ENCODE assay signal across 16 mouse cellular contexts in genomic region chr10:92570496-92570895, GRCm38 (mm10).
"Had no signal": no experiment of that assay in that cellular context is flagged by ENCODE, and none has a peak within 500 bp of the region (broad histone marks: within the 10 kb centered on the region; RNA-seq: fewer than 3 reads in every experiment).

No protein-coding gene starts in this region.

- H3K9me3 ChIP-seq: neural tube, embryonic 13.5 days; neural tube, embryonic 15.5 days; stomach, embryonic 15.5 days had no signal

- H3K4me1 ChIP-seq: neural tube, embryonic 13.5 days; neural tube, embryonic 15.5 days; stomach, embryonic 15.5 days had no signal

- H3K27me3 ChIP-seq: neural tube, embryonic 13.5 days; neural tube, embryonic 15.5 days; stomach, embryonic 15.5 days had no signal

- H3K36me3 ChIP-seq: neural tube, embryonic 13.5 days; neural tube, embryonic 15.5 days; stomach, embryonic 15.5 days had no signal

- DNase-seq: retina, postnatal 1 day; right cerebral cortex, adult 18-20 months; right cerebral cortex, postnatal 14 days; right cerebral cortex, postnatal 25 days; right cerebral cortex, postnatal 4 days; spleen, adult 18-20 months; thymus, adult 18-20 months; thymus, adult 2 months; thymus, postnatal 14 days; thymus, postnatal 25 days; thymus, postnatal 36 days; thymus, postnatal 4 days had no signal

- H3K27ac ChIP-seq: neural tube, embryonic 13.5 days; neural tube, embryonic 15.5 days; stomach, embryonic 15.5 days; stomach, postnatal 0 days had no signal

- H3K4me3 ChIP-seq: neural tube, embryonic 13.5 days; neural tube, embryonic 15.5 days; stomach, embryonic 15.5 days had no signal
